Mouse (Mus musculus): ENCODE data around the gene Zfp358. TPM values are rescaled to one million over a fixed set of nuclear protein-coding genes. Genes with fewer than 3 reads are reported as not detected.

Gene Zfp358
- polyA plus RNA-seq, 1 experiment from 2014 or later, result 34.1 TPM

- no peak for ATAC-seq (replicated peaks; ENCODE audit: low FRiP score)
- whole genome bisulfite sequencing, result 61% methylated on average over 15 of the region's 15 CpGs
- Histone ChIP-seq H3K27ac (ENCODE audit: low read depth, low read length) (no peak overlapping the region), H3K36me3 (ENCODE audit: control insufficient read depth, insufficient read depth, low read length) (peaks cover 2% of the 10 kb centered on the region; the same call in 1 of the 2 replicates), H3K27me3 (ENCODE audit: control insufficient read depth, insufficient read depth, low read length) (no peaks in the 10 kb centered on the region), H3K4me1 (replicated peaks; ENCODE audit: control insufficient read depth, insufficient read depth, low read length) (no peaks in the 10 kb centered on the region), H3K9me3 (ENCODE audit: control insufficient read depth, low read length) (no peaks in the 10 kb centered on the region), H3K4me2 (ENCODE audit: low read depth, low read length, severe bottlenecking) (no peak overlapping the region), H3K4me3 (ENCODE audit: low read depth, low read length) (no peak overlapping the region), H3K9ac (ENCODE audit: low read length) (no peak overlapping the region)
- no peak for DNase-seq (ENCODE audit: low spot score)
Measured at GRCm38 (mm10) chr8:3536053-3536841, 43.3 kb downstream of the Zfp358 start.

- H3K4me1 ChIP-seq (replicated peaks; ENCODE audit: control insufficient read depth, insufficient read depth, low read length), result no peaks in the 10 kb centered on the region
- ATAC-seq (replicated peaks; ENCODE audit: low FRiP score) (no peak), DNase-seq (ENCODE audit: low spot score) (no peak)
- no peak overlapping the region for H3K9ac ChIP-seq (ENCODE audit: low read length)
- H3K4me3 ChIP-seq (ENCODE audit: low read depth, low read length), result no peak overlapping the region
- H3K4me2 ChIP-seq (ENCODE audit: low read depth, low read length, severe bottlenecking), result no peak overlapping the region
- H3K27ac ChIP-seq (ENCODE audit: low read depth, low read length), result no peak overlapping the region
- H3K9me3 ChIP-seq (ENCODE audit: control insufficient read depth, low read length), result no peaks in the 10 kb centered on the region
- no peaks in the 10 kb centered on the region; the same call in 1 of the 2 replicates for H3K36me3 ChIP-seq (ENCODE audit: control insufficient read depth, insufficient read depth, low read length)
- 95% methylated on average over 9 of the region's 9 CpGs for WGBS
- no peaks in the 10 kb centered on the region for H3K27me3 ChIP-seq (ENCODE audit: control insufficient read depth, insufficient read depth, low read length)
Measured at GRCm38 (mm10) chr8:3536940-3537339, 44.0 kb downstream of the Zfp358 start.

GRCm38 (mm10) chr8:3537666-3538065 lies 44.7 kb downstream of the Zfp358 start:
- no peaks in the 10 kb centered on the region for H3K4me1 ChIP-seq (replicated peaks; ENCODE audit: control insufficient read depth, insufficient read depth, low read length)
- H3K9ac ChIP-seq (ENCODE audit: low read length), result no peak overlapping the region
- no peak overlapping the region for H3K27ac ChIP-seq (ENCODE audit: low read depth, low read length)
- H3K27me3 ChIP-seq (ENCODE audit: control insufficient read depth, insufficient read depth, low read length), result no peaks in the 10 kb centered on the region
- H3K36me3 ChIP-seq (ENCODE audit: control insufficient read depth, insufficient read depth, low read length), result no peaks in the 10 kb centered on the region; the same call in 1 of the 2 replicates
- ATAC-seq (replicated peaks; ENCODE audit: low FRiP score) (no peak), DNase-seq (ENCODE audit: low spot score) (no peak)
- no peaks in the 10 kb centered on the region for H3K9me3 ChIP-seq (ENCODE audit: control insufficient read depth, low read length)
- no peak overlapping the region for H3K4me3 ChIP-seq (ENCODE audit: low read depth, low read length)
- 93% methylated on average over 26 of the region's 26 CpGs for WGBS
- no peak overlapping the region for H3K4me2 ChIP-seq (ENCODE audit: low read depth, low read length, severe bottlenecking)

- Histone ChIP-seq H3K4me2 (ENCODE audit: low read depth, low read length, severe bottlenecking) (no peak overlapping the region), H3K36me3 (ENCODE audit: control insufficient read depth, insufficient read depth, low read length) (no peaks in the 10 kb centered on the region; the same call in 1 of the 2 replicates), H3K4me3 (ENCODE audit: low read depth, low read length) (no peak overlapping the region), H3K27ac (ENCODE audit: low read depth, low read length) (no peak overlapping the region), H3K4me1 (replicated peaks; ENCODE audit: control insufficient read depth, insufficient read depth, low read length) (no peaks in the 10 kb centered on the region), H3K9ac (ENCODE audit: low read length) (no peak overlapping the region), H3K27me3 (ENCODE audit: control insufficient read depth, insufficient read depth, low read length) (no peaks in the 10 kb centered on the region), H3K9me3 (ENCODE audit: control insufficient read depth, low read length) (no peaks in the 10 kb centered on the region)
- ATAC-seq (replicated peaks; ENCODE audit: low FRiP score), result no peak
- no peak for DNase-seq (ENCODE audit: low spot score)
- 84% methylated on average over 7 of the region's 7 CpGs for WGBS
Measured at GRCm38 (mm10) chr8:3539146-3539545, 46.2 kb downstream of the Zfp358 start.

GRCm38 (mm10) chr8:3540076-3540475 lies 47.1 kb downstream of the Zfp358 start:
- Histone ChIP-seq H3K27me3 (ENCODE audit: control insufficient read depth, insufficient read depth, low read length) (no peaks in the 10 kb centered on the region), H3K4me3 (ENCODE audit: low read depth, low read length) (no peak overlapping the region), H3K9ac (ENCODE audit: low read length) (no peak overlapping the region), H3K4me2 (ENCODE audit: low read depth, low read length, severe bottlenecking) (no peak overlapping the region), H3K4me1 (replicated peaks; ENCODE audit: control insufficient read depth, insufficient read depth, low read length) (no peaks in the 10 kb centered on the region), H3K36me3 (ENCODE audit: control insufficient read depth, insufficient read depth, low read length) (no peaks in the 10 kb centered on the region; the same call in 1 of the 2 replicates), H3K9me3 (ENCODE audit: control insufficient read depth, low read length) (no peaks in the 10 kb centered on the region), H3K27ac (ENCODE audit: low read depth, low read length) (no peak overlapping the region)
- no peak for DNase-seq (ENCODE audit: low spot score)
- 89% methylated on average over 4 of the region's 4 CpGs for WGBS
- ATAC-seq (replicated peaks; ENCODE audit: low FRiP score), result no peak

GRCm38 (mm10) chr8:3546511-3546910 lies 53.6 kb downstream of the Zfp358 start:
- Histone ChIP-seq H3K4me2 (ENCODE audit: low read depth, low read length, severe bottlenecking) (no peak overlapping the region), H3K9ac (ENCODE audit: low read length) (no peak overlapping the region), H3K9me3 (ENCODE audit: control insufficient read depth, low read length) (no peaks in the 10 kb centered on the region), H3K4me1 (replicated peaks; ENCODE audit: control insufficient read depth, insufficient read depth, low read length) (no peaks in the 10 kb centered on the region), H3K27me3 (ENCODE audit: control insufficient read depth, insufficient read depth, low read length) (no peaks in the 10 kb centered on the region), H3K27ac (ENCODE audit: low read depth, low read length) (no peak overlapping the region), H3K4me3 (ENCODE audit: low read depth, low read length) (no peak overlapping the region), H3K36me3 (ENCODE audit: control insufficient read depth, insufficient read depth, low read length) (no peaks in the 10 kb centered on the region; the same call in 1 of the 2 replicates)
- no peak for ATAC-seq (replicated peaks; ENCODE audit: low FRiP score)
- DNase-seq (ENCODE audit: low spot score), result no peak
- 93% methylated on average over 2 of the region's 2 CpGs for WGBS

Other genes starting within 250 kb of the Zfp358 start
- gene Insr, start 213.5 kb upstream of the Zfp358 start, polyA plus RNA-seq (2014; fragmentation: Nextera tagmentation; extraction: Ambion mirVana), result 40.3 and 46.2 TPM in 2 replicates
- not detected in 2 replicates for gene A430078G23Rik, start 139.7 kb upstream of the Zfp358 start, polyA plus RNA-seq (2014; fragmentation: Nextera tagmentation; extraction: Ambion mirVana)
- gene Arhgef18, start 100.1 kb upstream of the Zfp358 start, polyA plus RNA-seq (2014; fragmentation: Nextera tagmentation; extraction: Ambion mirVana), result 10.4 and 12.3 TPM in 2 replicates
- 2.9 and 3.8 TPM in 2 replicates for gene Pex11g, start 25.5 kb upstream of the Zfp358 start, polyA plus RNA-seq (2014; fragmentation: Nextera tagmentation; extraction: Ambion mirVana)
- 0.33 TPM in 1 of 2 replicates, not detected in the other for gene Tex45, start 22.3 kb upstream of the Zfp358 start, polyA plus RNA-seq (2014; fragmentation: Nextera tagmentation; extraction: Ambion mirVana)
- 56.6 and 56.7 TPM in 2 replicates for gene Mcoln1, start 7.3 kb downstream of the Zfp358 start, polyA plus RNA-seq (2014; fragmentation: Nextera tagmentation; extraction: Ambion mirVana)
- 19.2 and 25.0 TPM in 2 replicates for gene Pnpla6, start 22.2 kb downstream of the Zfp358 start, polyA plus RNA-seq (2014; fragmentation: Nextera tagmentation; extraction: Ambion mirVana)
- 7.2 and 7.8 TPM in 2 replicates for gene C330021F23Rik, start 74.9 kb downstream of the Zfp358 start, polyA plus RNA-seq (2014; fragmentation: Nextera tagmentation; extraction: Ambion mirVana)
- 15.5 and 16.4 TPM in 2 replicates for gene Camsap3, start 94.2 kb downstream of the Zfp358 start, polyA plus RNA-seq (2014; fragmentation: Nextera tagmentation; extraction: Ambion mirVana)
- gene Xab2, start 128.2 kb downstream of the Zfp358 start, polyA plus RNA-seq (2014; fragmentation: Nextera tagmentation; extraction: Ambion mirVana), result 64.9 and 72.4 TPM in 2 replicates
- gene Pet100, start 128.4 kb downstream of the Zfp358 start, polyA plus RNA-seq (2014; fragmentation: Nextera tagmentation; extraction: Ambion mirVana), result 88.2 and 93.2 TPM in 2 replicates
- 0.51 TPM in 1 of 2 replicates, not detected in the other for gene Pcp2, start 132.4 kb downstream of the Zfp358 start, polyA plus RNA-seq (2014; fragmentation: Nextera tagmentation; extraction: Ambion mirVana)
- 36.7 and 37.2 TPM in 2 replicates for gene Stxbp2, start 137.8 kb downstream of the Zfp358 start, polyA plus RNA-seq (2014; fragmentation: Nextera tagmentation; extraction: Ambion mirVana)
- 0.41 and 0.68 TPM in 2 replicates for gene Retn, start 162.6 kb downstream of the Zfp358 start, polyA plus RNA-seq (2014; fragmentation: Nextera tagmentation; extraction: Ambion mirVana)
- 0.29 TPM in 1 of 2 replicates, not detected in the other for gene Mcemp1, start 172.6 kb downstream of the Zfp358 start, polyA plus RNA-seq (2014; fragmentation: Nextera tagmentation; extraction: Ambion mirVana)
- gene Fcor, start 179.2 kb downstream of the Zfp358 start, polyA plus RNA-seq (2014; fragmentation: Nextera tagmentation; extraction: Ambion mirVana), result 9.3 and 12.1 TPM in 2 replicates
- gene Trappc5, start 183.2 kb downstream of the Zfp358 start, polyA plus RNA-seq (2014; fragmentation: Nextera tagmentation; extraction: Ambion mirVana), result 34.3 and 42.9 TPM in 2 replicates
- gene Fcer2a, start 201.0 kb downstream of the Zfp358 start, polyA plus RNA-seq (2014; fragmentation: Nextera tagmentation; extraction: Ambion mirVana), result 0.16 and 0.24 TPM in 2 replicates
- gene Clec4g, start 227.5 kb downstream of the Zfp358 start, polyA plus RNA-seq (2014; fragmentation: Nextera tagmentation; extraction: Ambion mirVana), result 0.20 and 0.56 TPM in 2 replicates

Data from forebrain, embryonic 11.5 days (tissue).